Mouse (Mus musculus) left cerebral cortex, postnatal 10 days (tissue): ENCODE results near the gene P2rx3. TPM values are rescaled to one million over a fixed set of nuclear protein-coding genes. Genes with fewer than 3 reads are reported as not detected.

ENCODE experiments used
- DNase-seq, 2 experiments: peaks; one replicate each; pipeline ENCODE4 v3.0.0; 2021 to 2022; ENCODE audit warnings: low spot score in 2 of 2, mixed read lengths in 1 of 2; ENCODE audit errors: extremely low spot score in 1 of 2
- intact Hi-C: fragments of 180-260 bp; cut with DNase I; formaldehyde crosslinking; loops from one replicate; pipeline ENCODE4 v1.15.1; 2025
- total RNA-seq, 2 experiments: library from RNA; stranded (reverse); gene quantifications; 2 replicates each; pipeline ENCODE4 v1.2.3; 2021

P2rx3 gene
- total RNA-seq, 2 experiments from 2014 or later: 1.9 to 2.2 TPM

- DNase-seq: no peak
- intact Hi-C loops: loop anchor here (5.0 kb wide), 2 partner anchors 49 to 114 kb away; no protein-coding TSS in a partner anchor
Observed at GRCm38 (mm10) chr2:85006600-85006999, 30.7 kb downstream of the P2rx3 start.

DNA sequence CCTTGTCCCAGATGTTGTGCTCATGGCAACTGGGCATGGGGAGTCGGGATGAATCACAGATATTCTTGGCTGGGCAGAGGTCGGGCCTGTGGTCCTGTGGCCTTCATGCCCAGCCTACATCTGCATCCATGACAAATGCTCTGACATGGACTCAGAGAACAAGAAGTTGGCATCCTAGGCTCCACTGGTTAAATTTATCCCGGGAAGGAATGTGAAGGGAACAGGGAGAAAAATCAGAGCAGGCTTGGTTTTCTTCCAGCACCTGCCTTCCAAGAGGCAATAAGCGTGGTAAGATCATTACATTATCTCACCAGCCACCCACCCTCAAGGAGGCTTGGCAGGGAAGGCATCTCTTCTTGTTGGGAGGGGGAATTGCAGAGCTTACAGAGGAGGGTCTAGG, 32.9 kb downstream of the P2rx3 start:
- DNase-seq: peak in 1 of 2 experiments; percentile 36
- intact Hi-C loops: no loop called here

- DNase-seq: no peak
- intact Hi-C loops: no loop called here
Observed at GRCm38 (mm10) chr2:85002575-85002974, 34.7 kb downstream of the P2rx3 start.

- peak in 1 of 2 experiments; percentile 52 for DNase-seq
- intact Hi-C loops: no loop called here
Observed at GRCm38 (mm10) chr2:85001497-85001896, 35.8 kb downstream of the P2rx3 start.

DNA sequence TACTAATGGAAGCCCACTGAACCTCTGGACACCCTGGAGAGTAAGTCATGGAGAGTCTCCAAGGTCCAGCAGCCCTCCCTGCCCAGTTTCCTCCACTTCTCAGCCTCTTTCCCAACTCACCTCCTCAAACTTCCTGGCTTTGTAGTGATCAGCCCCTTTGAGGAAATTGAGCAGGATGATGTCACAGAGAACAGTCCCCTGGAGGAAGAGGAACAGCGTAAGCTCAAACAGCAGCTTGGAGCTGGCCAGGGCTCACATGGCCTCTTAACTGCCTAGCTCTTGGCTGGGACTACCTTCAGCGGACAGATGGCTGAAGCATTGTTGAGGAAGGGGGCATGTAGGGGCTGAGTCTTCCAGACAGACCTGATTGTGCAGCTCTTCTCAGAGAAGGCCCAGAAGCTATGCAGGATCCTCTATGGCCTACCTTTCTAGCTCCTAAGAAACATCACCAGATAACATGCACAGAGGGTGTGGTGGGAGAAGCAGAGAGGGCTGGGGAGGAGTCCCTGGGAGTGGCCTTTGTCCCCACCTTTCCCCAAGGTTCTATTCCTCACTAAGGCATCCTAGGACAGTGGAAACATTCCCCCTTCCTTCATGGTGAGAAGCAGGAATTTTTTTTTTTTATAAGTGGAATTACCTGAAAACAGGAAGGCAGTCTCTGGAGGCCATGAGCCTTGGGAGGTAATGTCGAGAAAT, 37.6 kb downstream of the P2rx3 start:
- intact Hi-C loops: no loop called here
- DNase-seq: no peak

DNA sequence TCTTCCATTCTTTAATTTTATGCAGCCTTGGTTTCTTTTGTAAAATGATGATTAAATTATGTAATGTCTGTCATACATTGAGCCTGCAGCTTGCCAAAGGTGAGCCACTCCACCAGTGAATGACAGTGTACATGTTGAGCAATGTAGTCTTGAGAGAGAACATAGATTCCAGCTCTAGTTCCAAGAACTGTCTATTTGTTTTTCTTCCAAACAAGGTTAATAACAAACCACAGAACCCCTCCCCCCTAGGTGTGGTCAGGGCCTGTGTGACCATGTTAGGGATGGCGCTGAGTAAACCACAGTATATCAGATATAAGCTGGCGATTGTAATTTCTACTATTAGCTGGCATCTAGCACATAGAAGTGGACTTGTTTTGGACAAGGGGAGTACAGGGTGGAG, 40.9 kb downstream of the P2rx3 start:
- DNase-seq: no peak
- intact Hi-C loops: no loop called here

GRCm38 (mm10) chr2:84987930-84988329, 49.3 kb downstream of the P2rx3 start, which contains the start of gene Prg3:
Gene Prg3 (plus strand): TSS chr2:84988215.
- intact Hi-C loops: no loop called here
- DNase-seq: no peak

- no peak for DNase-seq
- intact Hi-C loops: no loop called here
Observed at GRCm38 (mm10) chr2:84980188-84980587, 57.1 kb downstream of the P2rx3 start, which contains the start of gene Prg2. Gene Prg2 (plus strand): TSS chr2:84980461.

DNA sequence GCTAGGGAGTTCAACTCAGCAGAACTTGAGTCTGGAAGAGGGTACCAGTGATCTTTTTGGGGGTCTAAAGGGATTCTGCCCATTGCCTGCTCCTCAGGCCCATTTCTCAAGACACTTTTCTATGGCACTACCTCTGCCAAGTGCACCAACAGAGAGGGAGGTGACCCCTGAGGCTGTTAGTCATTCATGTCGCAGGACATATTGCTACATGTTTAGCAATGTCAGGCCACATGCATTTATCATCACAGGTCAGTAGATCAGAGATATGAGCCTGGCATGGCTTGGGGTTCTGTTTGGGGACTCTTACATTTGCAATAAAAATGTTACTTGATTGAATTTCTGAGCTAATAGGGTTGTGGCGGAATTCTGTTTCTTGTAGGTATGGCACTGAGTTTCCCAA, 61.7 kb downstream of the P2rx3 start:
- intact Hi-C loops: no loop called here
- DNase-seq: no peak

GRCm38 (mm10) chr2:84967318-84967991, 69.8 kb downstream of the P2rx3 start:
- DNase-seq: no peak

GRCm38 (mm10) chr2:84964111-84964801, 73.0 kb downstream of the P2rx3 start:
- DNase-seq: no peak
- intact Hi-C loops: no loop called here

More at GRCm38 (mm10) chr2:84967318-84967991, 69.8 kb downstream of the P2rx3 start:
- intact Hi-C loops: no loop called here

GRCm38 (mm10) chr2:84962906-84963507, 74.3 kb downstream of the P2rx3 start:
- no peak for DNase-seq
- intact Hi-C loops: no loop called here

DNA sequence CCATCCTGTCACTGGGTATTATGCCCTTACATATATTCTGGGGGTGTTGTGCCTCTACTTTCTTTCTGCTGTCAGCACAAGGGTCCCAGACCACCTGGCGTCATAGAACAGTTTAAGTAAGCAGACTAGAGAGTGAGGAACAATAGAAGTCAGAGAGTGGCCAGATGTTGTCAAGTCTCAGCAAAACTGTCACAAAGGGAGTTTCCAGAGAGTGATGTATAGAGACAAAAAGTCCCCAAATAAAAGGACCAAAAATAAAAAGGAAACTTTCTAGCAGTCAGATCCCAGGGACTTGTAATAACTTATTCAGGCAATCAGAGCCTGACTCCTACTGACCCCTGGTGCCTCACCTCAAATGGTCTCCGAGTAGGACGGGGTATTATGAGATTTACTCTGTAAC, 75.4 kb downstream of the P2rx3 start:
- intact Hi-C loops: no loop called here

DNA sequence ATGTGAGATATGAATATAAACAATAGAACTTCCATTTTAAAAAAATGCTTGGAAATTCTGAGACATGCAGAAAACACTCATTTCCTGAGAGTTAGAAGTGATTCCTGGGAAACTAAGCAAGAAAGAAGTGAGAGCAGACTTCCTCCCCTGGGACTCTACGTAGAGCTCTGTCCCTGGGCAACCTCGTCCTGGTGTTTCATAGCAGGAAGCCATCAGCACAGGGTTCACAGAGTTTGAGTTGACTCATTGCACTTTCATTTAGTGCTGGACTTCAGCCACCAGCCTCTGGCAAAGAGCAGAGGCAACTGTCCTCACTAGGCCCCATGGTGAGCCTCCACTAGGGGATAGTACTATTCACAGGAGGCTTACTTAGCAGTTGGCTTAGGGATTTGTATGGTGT, 76.0 kb downstream of the P2rx3 start:
- peak in 1 of 2 experiments; percentile 36 for DNase-seq
- intact Hi-C loops: no loop called here

More for the DNA sequence above, 75.4 kb downstream of the P2rx3 start:
- DNase-seq: no peak

- DNase-seq: no peak
- intact Hi-C loops: loop anchor here (5.0 kb wide), 1 partner anchor 49 kb away; no protein-coding TSS in a partner anchor
Observed at GRCm38 (mm10) chr2:84958588-84959264, 78.5 kb downstream of the P2rx3 start.

GRCm38 (mm10) chr2:84956274-84956673, 81.0 kb downstream of the P2rx3 start:
- intact Hi-C loops: loop anchor here (5.0 kb wide), 1 partner anchor 51 kb away; no protein-coding TSS in a partner anchor

DNA sequence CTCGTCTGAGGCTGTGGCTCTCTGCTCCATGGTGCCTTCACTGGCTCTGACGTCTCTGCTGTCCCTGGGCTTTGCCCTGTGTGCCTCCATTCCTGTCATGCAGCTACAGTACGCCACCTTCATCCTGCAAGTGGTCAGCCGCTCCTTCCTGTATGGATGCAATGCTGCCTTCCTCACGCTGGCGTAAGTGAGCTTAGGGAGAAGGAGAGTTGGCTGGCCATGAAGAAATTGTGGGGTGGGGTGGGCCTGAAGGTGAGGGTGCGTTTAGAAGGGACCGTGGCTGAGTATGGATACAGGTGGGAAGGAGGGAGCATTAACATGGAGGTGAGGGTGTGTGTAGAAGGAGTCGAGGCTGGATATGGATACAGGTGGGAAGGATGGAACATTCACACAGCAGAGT, 81.8 kb downstream of the P2rx3 start:
- intact Hi-C loops: loop anchor here (5.0 kb wide), 1 partner anchor 52 kb away; no protein-coding TSS in a partner anchor
- DNase-seq: no peak

More at GRCm38 (mm10) chr2:84956274-84956673, 81.0 kb downstream of the P2rx3 start:
- DNase-seq: peak in 1 of 2 experiments; percentile 51

- intact Hi-C loops: no loop called here
- no peak for DNase-seq
Observed at GRCm38 (mm10) chr2:84952693-84953092, 84.6 kb downstream of the P2rx3 start.
